Mouse (Mus musculus) heart, embryonic 16.5 days (tissue): ENCODE data around the gene Syne1. TPM values are rescaled to one million over a fixed set of nuclear protein-coding genes. Genes with fewer than 3 reads are reported as not detected.

Source experiments
- ATAC-seq: fragments of 200-750 bp; cut with Nextera tagmentation; replicated peaks from 2 replicates; pipeline ENCODE4 v1.8.0; 2017; ENCODE audit warnings: moderate number of reproducible peaks; ENCODE audit not compliant: insufficient read depth, low FRiP score; ENCODE audit errors: extremely low read depth
- H3K27ac ChIP-seq: fragments of 300-500 bp; sonication (generic); 2 replicates; pipeline ENCODE4 v1.5.1; 2014; ENCODE audit warnings: mild to moderate bottlenecking, low read length, control low read depth, moderate library complexity
- H3K27me3 ChIP-seq: fragments of 300-500 bp; sonication (generic); 2 replicates; pipeline ENCODE4 v1.6.1; 2014; ENCODE audit warnings: low read length, mixed read lengths; ENCODE audit not compliant: control insufficient read depth, insufficient read depth
- H3K36me3 ChIP-seq: fragments of 300-500 bp; sonication (generic); 2 replicates; pipeline ENCODE4 v1.6.1; 2014; ENCODE audit not compliant: control insufficient read depth, insufficient read depth
- H3K4me1 ChIP-seq: fragments of 300-500 bp; sonication (generic); 2 replicates; pipeline ENCODE4 v1.6.1; 2014; ENCODE audit warnings: low read length, mixed read lengths; ENCODE audit not compliant: control insufficient read depth, insufficient read depth
- H3K4me2 ChIP-seq: fragments of 300-500 bp; sonication (generic); 2 replicates; pipeline ENCODE4 v1.6.1; 2014; ENCODE audit warnings: low read depth, mild to moderate bottlenecking, control low read depth, low read length
- H3K4me3 ChIP-seq: fragments of 300-500 bp; sonication (generic); 2 replicates; pipeline ENCODE4 v1.5.1; 2014; ENCODE audit warnings: mild to moderate bottlenecking, control low read depth, low read length
- H3K9ac ChIP-seq: fragments of 300-500 bp; sonication (generic); 2 replicates; pipeline ENCODE4 v1.6.1; 2014; ENCODE audit warnings: low read length, control low read depth
- H3K9me3 ChIP-seq: fragments of 300-500 bp; sonication (generic); replicated peaks from 2 replicates; pipeline ENCODE4 v1.6.1; 2016; ENCODE audit warnings: low read length; ENCODE audit not compliant: control insufficient read depth
- WGBS: fragments of 180-500 bp; shearing (Covaris S2); extraction: QIAGEN DNeasy Blood & Tissue Kit; methylation state at CpG from one replicate; pipeline ENCODE4 v1.1.7; 2014; 5-methylcytosine and 5-hydroxymethylcytosine counted together
- polyA plus RNA-seq: library from polyadenylated mRNA; unstranded; fragments of >200 nt; fragmentation: Nextera tagmentation; extraction: Ambion mirVana; gene quantifications from 2 replicates; pipeline ENCODE4 v1.2.1, GENCODE M21; 2015

The Syne1 gene
- polyA plus RNA-seq, 1 experiment from 2014 or later: 25.7 TPM

DNA sequence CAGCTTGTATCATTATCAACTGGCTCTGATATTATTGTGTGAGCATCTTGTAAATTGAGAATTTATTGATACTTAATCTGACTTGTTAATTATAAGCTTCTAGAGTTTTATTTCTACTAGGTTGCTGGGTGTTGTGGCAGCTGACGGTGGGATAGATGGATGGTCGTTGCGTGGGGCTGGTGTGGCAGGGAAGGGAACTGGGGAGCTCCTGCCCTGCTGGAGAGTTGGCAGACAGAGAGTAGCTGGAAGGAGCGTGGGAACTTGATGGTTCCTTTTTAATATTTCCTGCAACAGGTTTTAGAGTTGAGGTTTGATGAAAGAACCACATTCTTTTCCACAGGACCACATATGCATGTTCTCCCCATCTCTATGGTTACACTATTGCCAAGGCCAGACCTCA, 311.6 kb downstream of the Syne1 start:
- no peak overlapping the region for H3K4me2 ChIP-seq
- peaks cover 14% of the 10 kb centered on the region for H3K36me3 ChIP-seq
- ATAC-seq: no peak
- no peak overlapping the region for H3K27ac ChIP-seq
- no peaks in the 10 kb centered on the region for H3K9me3 ChIP-seq
- H3K4me1 ChIP-seq: no peaks in the 10 kb centered on the region
- no peaks in the 10 kb centered on the region for H3K27me3 ChIP-seq
- H3K4me3 ChIP-seq: no peak overlapping the region
- 76% methylated on average over 4 of the region's 4 CpGs for WGBS
- H3K9ac ChIP-seq: no peak overlapping the region

DNA sequence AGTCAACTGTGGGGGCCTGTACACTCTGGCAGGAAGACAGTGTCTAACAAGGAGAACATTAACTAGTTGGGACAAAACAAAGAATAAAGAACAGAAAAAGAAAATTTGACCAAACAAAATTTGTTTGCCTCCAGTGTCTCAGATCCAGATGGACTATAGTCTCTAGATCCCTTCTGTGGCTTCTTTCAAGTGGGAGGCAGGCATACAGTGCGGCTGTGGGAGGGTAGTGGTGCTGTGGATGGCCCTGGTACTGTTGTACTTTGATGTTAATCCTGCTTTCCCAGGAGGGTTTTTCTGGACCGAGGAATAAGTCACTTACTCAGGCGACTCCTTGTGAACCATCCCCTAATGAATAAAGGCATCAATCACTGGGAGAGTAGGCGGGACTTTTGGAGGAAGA, 314.4 kb downstream of the Syne1 start:
- Histone ChIP-seq H3K4me1 (no peaks in the 10 kb centered on the region), H3K27me3 (no peaks in the 10 kb centered on the region), H3K4me3 (no peak overlapping the region), H3K27ac (no peak overlapping the region), H3K36me3 (peaks cover 15% of the 10 kb centered on the region), H3K9ac (no peak overlapping the region), H3K9me3 (no peaks in the 10 kb centered on the region), H3K4me2 (no peak overlapping the region)
- no peak for ATAC-seq
- 58% methylated on average over 4 of the region's 4 CpGs for WGBS

DNA sequence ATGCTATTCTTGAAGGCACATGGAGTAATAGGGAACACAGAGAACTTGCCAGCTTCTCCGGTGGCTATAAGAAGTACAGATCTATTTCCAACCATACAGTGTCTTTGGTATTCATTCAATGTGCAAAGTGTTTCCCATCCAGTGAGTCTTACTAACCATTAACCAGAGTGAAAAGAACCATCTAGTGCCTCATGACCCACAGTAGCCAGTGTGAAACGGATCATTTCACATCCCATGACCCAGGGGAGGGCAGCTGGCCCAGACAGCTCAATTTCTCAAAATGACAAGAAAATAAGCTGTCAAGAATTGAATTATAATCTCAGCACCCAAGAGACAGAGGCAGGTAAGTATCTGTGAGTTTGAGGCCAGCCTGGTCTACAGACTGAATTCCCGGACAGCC, 315.1 kb downstream of the Syne1 start:
- no peak overlapping the region for H3K4me2 ChIP-seq
- H3K9me3 ChIP-seq: no peaks in the 10 kb centered on the region
- H3K4me3 ChIP-seq: no peak overlapping the region
- no peaks in the 10 kb centered on the region for H3K4me1 ChIP-seq
- 91% methylated on average over 3 of the region's 3 CpGs for WGBS
- H3K27ac ChIP-seq: no peak overlapping the region
- no peak overlapping the region for H3K9ac ChIP-seq
- peaks cover 19% of the 10 kb centered on the region for H3K36me3 ChIP-seq
- no peaks in the 10 kb centered on the region for H3K27me3 ChIP-seq
- ATAC-seq: no peak

DNA sequence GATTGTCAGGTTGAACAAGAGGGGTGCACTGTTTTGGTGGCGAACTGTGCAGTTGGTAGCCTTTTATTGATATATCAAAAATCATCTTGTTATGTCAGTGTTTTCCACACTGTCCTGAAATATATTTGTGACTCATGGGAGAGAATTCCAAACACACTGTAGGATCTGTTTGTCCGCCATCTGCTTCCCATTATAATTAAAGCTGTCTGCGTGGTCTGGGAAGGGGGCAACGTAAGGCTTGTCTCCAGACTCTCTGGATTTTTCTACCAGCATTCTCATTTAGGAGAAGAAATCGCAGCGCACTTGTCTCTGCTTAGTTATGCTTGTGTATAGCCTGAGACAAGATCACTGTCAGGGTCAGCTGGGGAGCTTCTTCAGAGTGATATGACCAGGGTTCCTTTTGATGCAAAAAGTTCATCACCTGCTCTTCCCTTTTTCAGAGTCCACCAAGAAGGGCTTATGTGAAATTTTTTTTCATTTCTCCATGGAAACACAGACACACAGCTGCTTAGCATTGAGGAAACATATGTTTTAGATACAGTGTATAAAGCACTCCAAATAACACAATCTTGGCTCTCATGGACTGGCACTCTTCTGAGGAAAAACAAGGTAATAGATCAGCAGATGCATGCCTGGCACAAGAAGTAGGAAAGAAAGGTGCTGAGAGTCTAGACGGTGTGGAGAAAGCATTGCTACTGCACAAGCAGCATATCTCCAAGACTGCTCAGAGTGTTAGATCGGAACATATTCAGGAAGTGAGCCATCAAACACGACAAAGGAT, 316.4 kb downstream of the Syne1 start:
- no peaks in the 10 kb centered on the region for H3K27me3 ChIP-seq
- H3K9me3 ChIP-seq: no peaks in the 10 kb centered on the region
- H3K27ac ChIP-seq: no peak overlapping the region
- H3K36me3 ChIP-seq: peaks cover 20% of the 10 kb centered on the region
- no peak overlapping the region for H3K9ac ChIP-seq
- H3K4me1 ChIP-seq: no peaks in the 10 kb centered on the region
- H3K4me3 ChIP-seq: no peak overlapping the region
- WGBS: 69% methylated on average over 9 of the region's 9 CpGs
- ATAC-seq: no peak
- H3K4me2 ChIP-seq: no peak overlapping the region

DNA sequence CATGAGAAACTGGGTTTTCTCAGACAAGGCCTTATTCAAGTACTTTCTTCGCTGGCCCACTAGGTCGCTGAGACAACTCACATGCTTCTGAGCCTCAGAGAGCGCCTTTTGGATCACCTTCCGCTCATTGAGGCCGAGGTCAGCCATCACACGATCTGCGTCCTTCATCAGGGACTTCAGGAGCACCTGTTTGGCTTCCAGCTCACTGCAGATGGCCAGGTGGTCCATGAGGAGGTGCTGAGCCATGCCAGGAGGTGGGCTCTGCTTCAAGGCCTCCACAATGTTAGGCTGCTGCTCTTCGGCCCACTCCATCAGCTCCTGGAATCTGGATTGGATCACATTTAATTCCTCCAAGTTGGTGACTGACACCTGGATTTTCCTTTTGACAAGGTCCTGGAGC, 322.2 kb downstream of the Syne1 start:
- Histone ChIP-seq H3K27ac (no peak overlapping the region), H3K9ac (no peak overlapping the region), H3K4me1 (no peaks in the 10 kb centered on the region), H3K4me3 (no peak overlapping the region), H3K9me3 (no peaks in the 10 kb centered on the region), H3K36me3 (peaks cover 37% of the 10 kb centered on the region), H3K4me2 (no peak overlapping the region), H3K27me3 (no peaks in the 10 kb centered on the region)
- WGBS: 88% methylated on average over 8 of the region's 8 CpGs
- ATAC-seq: no peak

DNA sequence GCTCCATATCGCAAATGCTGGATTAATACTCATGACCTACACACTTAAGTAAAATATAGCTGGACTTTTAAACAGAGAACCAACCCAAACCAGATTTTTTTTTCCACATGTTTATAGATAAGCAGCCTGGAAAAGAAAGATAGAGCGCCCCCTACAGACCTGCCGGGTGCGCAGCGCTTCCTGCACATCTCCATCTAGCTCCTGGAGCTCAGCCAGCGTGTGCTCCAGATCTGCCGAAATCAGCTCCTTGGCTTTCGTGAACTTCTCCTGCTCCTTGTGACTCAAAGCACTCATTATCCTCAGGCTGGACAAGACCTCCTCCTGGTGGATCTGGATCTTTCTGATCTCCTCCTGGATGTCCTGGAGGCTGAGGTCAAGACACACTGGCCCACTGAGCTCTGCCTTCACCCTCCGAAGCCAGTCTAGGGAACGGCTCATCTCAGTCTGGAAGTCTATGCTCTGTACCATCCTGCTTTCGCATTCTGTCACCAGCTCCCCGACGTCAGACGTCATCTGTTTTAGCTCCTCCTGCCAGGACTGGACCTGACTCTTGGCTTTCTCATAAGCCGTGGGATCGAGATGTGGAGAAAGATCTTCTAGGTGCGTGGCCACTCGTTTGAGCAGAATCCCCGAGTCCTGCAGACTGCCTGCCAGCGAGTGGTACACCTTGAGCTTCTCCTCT, 323.7 kb downstream of the Syne1 start:
- Histone ChIP-seq H3K36me3 (peaks cover 29% of the 10 kb centered on the region), H3K9me3 (no peaks in the 10 kb centered on the region), H3K27me3 (no peaks in the 10 kb centered on the region), H3K4me2 (no peak overlapping the region), H3K9ac (no peak overlapping the region), H3K4me1 (no peaks in the 10 kb centered on the region), H3K4me3 (no peak overlapping the region), H3K27ac (no peak overlapping the region)
- WGBS: 76% methylated on average over 20 of the region's 20 CpGs
- ATAC-seq: no peak

- Histone ChIP-seq H3K4me1 (no peaks in the 10 kb centered on the region), H3K4me2 (no peak overlapping the region), H3K27ac (no peak overlapping the region), H3K27me3 (no peaks in the 10 kb centered on the region), H3K9me3 (no peaks in the 10 kb centered on the region), H3K9ac (no peak overlapping the region), H3K4me3 (no peak overlapping the region), H3K36me3 (peaks cover 22% of the 10 kb centered on the region)
- ATAC-seq: no peak
- 81% methylated on average over 1 of the region's 1 CpGs for WGBS
Measured at GRCm38 (mm10) chr10:5215943-5216342, 335.3 kb downstream of the Syne1 start.

- 18% methylated on average over 7 of the region's 7 CpGs for WGBS
- H3K4me3 ChIP-seq: no peak overlapping the region
- H3K4me1 ChIP-seq: no peaks in the 10 kb centered on the region
- H3K9me3 ChIP-seq: no peaks in the 10 kb centered on the region
- peaks cover 2% of the 10 kb centered on the region; the same call in 1 of the 2 replicates for H3K36me3 ChIP-seq
- peak overlapping the region; percentile 82 for H3K27ac ChIP-seq
- H3K9ac ChIP-seq: no peak overlapping the region
- H3K27me3 ChIP-seq: no peaks in the 10 kb centered on the region
- H3K4me2 ChIP-seq: no peak overlapping the region
- peak; percentile 89 for ATAC-seq
Measured at GRCm38 (mm10) chr10:5207905-5208641, 343.2 kb downstream of the Syne1 start.

- ATAC-seq: no peak
- 85% methylated on average over 3 of the region's 3 CpGs for WGBS
- Histone ChIP-seq H3K4me3 (no peak overlapping the region), H3K36me3 (peaks cover 13% of the 10 kb centered on the region; the same call in 1 of the 2 replicates), H3K9ac (no peak overlapping the region), H3K9me3 (no peaks in the 10 kb centered on the region), H3K27ac (no peak overlapping the region), H3K4me2 (no peak overlapping the region), H3K4me1 (no peaks in the 10 kb centered on the region), H3K27me3 (no peaks in the 10 kb centered on the region)
Measured at GRCm38 (mm10) chr10:5205977-5206376, 345.3 kb downstream of the Syne1 start.
